ENCODE assay signal across 8 mouse cellular contexts in genomic region chr13:52154844-52155587, GRCm38 (mm10).
DNase-seq lines count a peak whose midpoint lies in the region; ATAC-seq and TF ChIP-seq lines count a peak whose summit lies in the region.

No protein-coding gene starts in this region.

- no peak for TF ChIP-seq POLR2A in cerebellum, adult 2 months (IDR thresholded peaks at IDR 0.05; ENCODE audit: borderline replicate concordance, insufficient read depth, low read length)

- no peak overlapping the region for H3K27ac ChIP-seq in heart, embryonic 12.5 days (ENCODE audit: poor library complexity, severe bottlenecking)
- H3K27ac ChIP-seq in cerebellum, adult 2 months (ENCODE audit: insufficient read depth, low read length) = no peak overlapping the region; the same call in 1 of the 2 replicates
- H3K27ac ChIP-seq in hindbrain, embryonic 12.5 days = no peak overlapping the region
- H3K27ac ChIP-seq in stomach, postnatal 0 days (replicated peaks) = peak overlapping the region; percentile 67

- peaks cover 19% of the 10 kb centered on the region for H3K4me1 ChIP-seq in heart, embryonic 12.5 days (replicated peaks)
- no peaks in the 10 kb centered on the region; the same call in 1 of the 2 replicates for H3K4me1 ChIP-seq in cerebellum, adult 2 months (ENCODE audit: control insufficient read depth, insufficient read depth, low read length)
- H3K4me1 ChIP-seq in hindbrain, embryonic 12.5 days = peaks cover 13% of the 10 kb centered on the region
- peaks cover 9% of the 10 kb centered on the region; the same call in 1 of the 2 replicates for H3K4me1 ChIP-seq in stomach, postnatal 0 days (replicated peaks; ENCODE audit: control insufficient read depth, insufficient read depth)

- ATAC-seq in heart, embryonic 12.5 days (ENCODE audit: insufficient number of reproducible peaks, low FRiP score) = no peak
- ATAC-seq in hindbrain, embryonic 12.5 days (ENCODE audit: low FRiP score) = peak; percentile 81
- peak; percentile 67; the same call in 1 of the 2 replicates for ATAC-seq in stomach, postnatal 0 days (ENCODE audit: low FRiP score, low TSS enrichment)
- ATAC-seq in erythroblast, adult 5-6 weeks (replicated peaks; ENCODE audit: low FRiP score, poor library complexity, severe bottlenecking) = no peak

- no peak overlapping the region for H3K4me2 ChIP-seq in heart, embryonic 12.5 days
- no peak overlapping the region for H3K4me2 ChIP-seq in hindbrain, embryonic 12.5 days (replicated peaks)
- peak overlapping the region; percentile 20; the same call in 1 of the 2 replicates for H3K4me2 ChIP-seq in stomach, postnatal 0 days (replicated peaks; ENCODE audit: low read depth)

- intact Hi-C loops in heart, postnatal 36 days (cut with DNase I) = no loop called here

- TF ChIP-seq EP300 in stomach, postnatal 0 days (optimal IDR thresholded peaks at IDR 0.05) = no peak

- H3K9me3 ChIP-seq in heart, embryonic 12.5 days (replicated peaks) = 0 out of 2 replicates have a peak, but pooled peaks cover 2% of the 10 kb centered on the region
- H3K9me3 ChIP-seq in hindbrain, embryonic 12.5 days (replicated peaks) = no peaks in the 10 kb centered on the region
- H3K9me3 ChIP-seq in stomach, postnatal 0 days (ENCODE audit: control insufficient read depth, low read length) = no peaks in the 10 kb centered on the region

- 75% methylated on average over 14 of the region's 14 CpGs for WGBS in heart, embryonic 12.5 days
- 7% methylated on average over 14 of the region's 14 CpGs for WGBS in cerebellum, adult 2 months
- WGBS in hindbrain, embryonic 12.5 days = 46% methylated on average over 14 of the region's 14 CpGs
- WGBS in stomach, postnatal 0 days = 17% methylated on average over 14 of the region's 14 CpGs

- no peak for TF ChIP-seq CTCF in cerebellum, adult 2 months (IDR thresholded peaks at IDR 0.05; ENCODE audit: borderline replicate concordance, insufficient read depth, low read depth, low read length)
- TF ChIP-seq CTCF in stomach, postnatal 0 days (IDR thresholded peaks at IDR 0.05; ENCODE audit: low read depth) = peak; percentile 53

- no peaks in the 10 kb centered on the region for H3K27me3 ChIP-seq in heart, embryonic 12.5 days (replicated peaks)
- H3K27me3 ChIP-seq in cerebellum, adult 2 months (ENCODE audit: control insufficient read depth, insufficient read depth, low read length) = no peaks in the 10 kb centered on the region
- H3K27me3 ChIP-seq in hindbrain, embryonic 12.5 days = no peaks in the 10 kb centered on the region
- no peaks in the 10 kb centered on the region for H3K27me3 ChIP-seq in stomach, postnatal 0 days (ENCODE audit: control insufficient read depth, insufficient read depth, low read length)

- H3K36me3 ChIP-seq in heart, embryonic 12.5 days = no peaks in the 10 kb centered on the region
- H3K36me3 ChIP-seq in hindbrain, embryonic 12.5 days = no peaks in the 10 kb centered on the region
- no peaks in the 10 kb centered on the region for H3K36me3 ChIP-seq in stomach, postnatal 0 days (ENCODE audit: control insufficient read depth, insufficient read depth, low read length)

- no peak overlapping the region for H3K9ac ChIP-seq in heart, embryonic 12.5 days
- H3K9ac ChIP-seq in hindbrain, embryonic 12.5 days = no peak overlapping the region
- no peak overlapping the region for H3K9ac ChIP-seq in stomach, postnatal 0 days (ENCODE audit: low read length)

- no peak overlapping the region for H3K4me3 ChIP-seq in heart, embryonic 12.5 days
- H3K4me3 ChIP-seq in cerebellum, adult 2 months (replicated peaks; ENCODE audit: insufficient read depth, low read depth, low read length) = no peak overlapping the region
- H3K4me3 ChIP-seq in hindbrain, embryonic 12.5 days = no peak overlapping the region
- H3K4me3 ChIP-seq in stomach, postnatal 0 days (ENCODE audit: low read depth, low read length) = no peak overlapping the region

- DNase-seq in heart, postnatal 36 days = peak; percentile 4 to 6
- peak; percentile 10 to 34 for DNase-seq in cerebellum, adult 2 months
- peak; percentile 78 for DNase-seq in layer of hippocampus, adult 9-11 months
- peak; percentile 27 for DNase-seq in lung, postnatal 14 days
- peak; percentile 25 for DNase-seq in stomach, postnatal 0 days (ENCODE audit: low spot score)

Comparison
In these comparisons a context has a peak if more than half of its experiments do, and no peak if none do; other contexts are left out.
1. DNase-seq: peak in every context shown above with its lines; median percentile 78 in layer of hippocampus, adult 9-11 months; 27 in lung, postnatal 14 days; 25 in stomach, postnatal 0 days; 22 in cerebellum, adult 2 months; 5 in heart, postnatal 36 days.
2. ATAC-seq: peak in hindbrain, embryonic 12.5 days (single experiment) and stomach, postnatal 0 days (single experiment); none in heart, embryonic 12.5 days (single experiment) and erythroblast, adult 5-6 weeks (single experiment).